Mouse (Mus musculus): ENCODE data around the gene Akr1c6. TPM values are rescaled to one million over a fixed set of nuclear protein-coding genes. Genes with fewer than 3 reads are reported as not detected.
"Not testable (repeated sequence)": the region's sequence is repeated elsewhere in the genome, so short reads cannot be mapped to it uniquely, and the experiment has no call there.

The Akr1c6 gene
- not detected in 2 replicates for polyA plus RNA-seq (2015; fragmentation: Nextera tagmentation; extraction: Ambion mirVana)

GRCm38 (mm10) chr13:4434006-4434405, at the start of gene Akr1c6:
Gene Akr1c6 (plus strand): TSS chr13:4434306.
- H3K27ac ChIP-seq, result no peak within 1 kb of the TSS

GRCm38 (mm10) chr13:4384918-4385317, 49.2 kb upstream of the Akr1c6 start:
- 79% methylated on average over 1 of the region's 1 CpGs for WGBS

More at GRCm38 (mm10) chr13:4434006-4434405, at the start of gene Akr1c6:
- Histone ChIP-seq H3K4me2 (no peak within 1 kb of the TSS), H3K4me3 (no peak within 1 kb of the TSS), H3K36me3 (no peaks in the 10 kb centered on the region), H3K27me3 (no peaks in the 10 kb centered on the region), H3K4me1 (no peaks in the 10 kb centered on the region), H3K9me3 (no peaks in the 10 kb centered on the region), H3K9ac (no peak within 1 kb of the TSS)
- ATAC-seq (ENCODE audit: insufficient number of reproducible peaks, insufficient read depth, low FRiP score, low TSS enrichment, low read depth), result no peak

GRCm38 (mm10) chr13:4385541-4385940, 48.6 kb upstream of the Akr1c6 start:
- Histone ChIP-seq H3K9me3 (no peaks in the 10 kb centered on the region), H3K27me3 (no peaks in the 10 kb centered on the region), H3K4me3 (no peak overlapping the region), H3K4me2 (no peak overlapping the region), H3K4me1 (no peaks in the 10 kb centered on the region), H3K36me3 (no peaks in the 10 kb centered on the region), H3K9ac (no peak overlapping the region), H3K27ac (no peak overlapping the region)
- no peak for ATAC-seq (ENCODE audit: insufficient number of reproducible peaks, insufficient read depth, low FRiP score, low TSS enrichment, low read depth)

More at GRCm38 (mm10) chr13:4384918-4385317, 49.2 kb upstream of the Akr1c6 start:
- H3K4me2 ChIP-seq, result no peak overlapping the region
- no peaks in the 10 kb centered on the region for H3K4me1 ChIP-seq
- H3K36me3 ChIP-seq, result no peaks in the 10 kb centered on the region
- no peaks in the 10 kb centered on the region for H3K27me3 ChIP-seq
- no peak overlapping the region for H3K27ac ChIP-seq
- H3K4me3 ChIP-seq, result no peak overlapping the region
- no peaks in the 10 kb centered on the region for H3K9me3 ChIP-seq
- no peak for ATAC-seq (ENCODE audit: insufficient number of reproducible peaks, insufficient read depth, low FRiP score, low TSS enrichment, low read depth)
- H3K9ac ChIP-seq, result no peak overlapping the region

GRCm38 (mm10) chr13:4388762-4389446, 45.2 kb upstream of the Akr1c6 start:
- no peak overlapping the region for H3K9ac ChIP-seq
- no peak overlapping the region for H3K4me3 ChIP-seq
- WGBS, result 82% methylated on average over 2 of the region's 2 CpGs
- no peaks in the 10 kb centered on the region for H3K27me3 ChIP-seq
- no peaks in the 10 kb centered on the region for H3K36me3 ChIP-seq
- ATAC-seq (ENCODE audit: insufficient number of reproducible peaks, insufficient read depth, low FRiP score, low TSS enrichment, low read depth), result no peak
- H3K4me1 ChIP-seq, result no peaks in the 10 kb centered on the region
- H3K9me3 ChIP-seq, result no peaks in the 10 kb centered on the region
- H3K4me2 ChIP-seq, result no peak overlapping the region
- H3K27ac ChIP-seq, result no peak overlapping the region

- not testable (repeated sequence) for ATAC-seq (ENCODE audit: insufficient number of reproducible peaks, insufficient read depth, low FRiP score, low TSS enrichment, low read depth); H3K27me3 ChIP-seq; H3K4me1 ChIP-seq; H3K4me2 ChIP-seq; H3K27ac ChIP-seq; H3K9ac ChIP-seq; H3K9me3 ChIP-seq; H3K36me3 ChIP-seq; H3K4me3 ChIP-seq
- 67% methylated on average over 1 of the region's 1 CpGs for WGBS
These were observed 33.7 kb upstream of the Akr1c6 start for GRCm38 (mm10) chr13:4400360-4400759.

GRCm38 (mm10) chr13:4400831-4401230, 33.3 kb upstream of the Akr1c6 start:
- WGBS, result 92% methylated on average over 2 of the region's 2 CpGs
- Histone ChIP-seq H3K9me3 (no peaks in the 10 kb centered on the region), H3K36me3 (no peaks in the 10 kb centered on the region), H3K9ac (no peak overlapping the region), H3K4me1 (no peaks in the 10 kb centered on the region), H3K27me3 (no peaks in the 10 kb centered on the region), H3K4me3 (no peak overlapping the region), H3K4me2 (no peak overlapping the region), H3K27ac (no peak overlapping the region)
- ATAC-seq (ENCODE audit: insufficient number of reproducible peaks, insufficient read depth, low FRiP score, low TSS enrichment, low read depth), result no peak

- no peak for ATAC-seq (ENCODE audit: insufficient number of reproducible peaks, insufficient read depth, low FRiP score, low TSS enrichment, low read depth)
- no peaks in the 10 kb centered on the region for H3K27me3 ChIP-seq
- H3K27ac ChIP-seq, result no peak overlapping the region
- no peak overlapping the region for H3K9ac ChIP-seq
- no peak overlapping the region for H3K4me2 ChIP-seq
- no peaks in the 10 kb centered on the region for H3K36me3 ChIP-seq
- no peaks in the 10 kb centered on the region for H3K4me1 ChIP-seq
- no peak overlapping the region for H3K4me3 ChIP-seq
- no peaks in the 10 kb centered on the region for H3K9me3 ChIP-seq
These were observed 31.9 kb upstream of the Akr1c6 start for GRCm38 (mm10) chr13:4402221-4402620.

GRCm38 (mm10) chr13:4404726-4405125, 29.4 kb upstream of the Akr1c6 start:
- H3K27me3 ChIP-seq, result no peaks in the 10 kb centered on the region
- no peak overlapping the region for H3K9ac ChIP-seq
- H3K9me3 ChIP-seq, result no peaks in the 10 kb centered on the region
- H3K36me3 ChIP-seq, result no peaks in the 10 kb centered on the region
- no peak overlapping the region for H3K4me2 ChIP-seq
- no peak overlapping the region for H3K27ac ChIP-seq
- H3K4me1 ChIP-seq, result no peaks in the 10 kb centered on the region
- H3K4me3 ChIP-seq, result no peak overlapping the region
- ATAC-seq (ENCODE audit: insufficient number of reproducible peaks, insufficient read depth, low FRiP score, low TSS enrichment, low read depth), result no peak

- no peaks in the 10 kb centered on the region for H3K36me3 ChIP-seq
- no peaks in the 10 kb centered on the region for H3K4me1 ChIP-seq
- 77% methylated on average over 1 of the region's 1 CpGs for WGBS
- no peak overlapping the region for H3K9ac ChIP-seq
- no peaks in the 10 kb centered on the region for H3K27me3 ChIP-seq
- H3K4me2 ChIP-seq, result no peak overlapping the region
- no peaks in the 10 kb centered on the region for H3K9me3 ChIP-seq
- ATAC-seq (ENCODE audit: insufficient number of reproducible peaks, insufficient read depth, low FRiP score, low TSS enrichment, low read depth), result no peak
- no peak overlapping the region for H3K4me3 ChIP-seq
- H3K27ac ChIP-seq, result no peak overlapping the region
These were observed 27.3 kb upstream of the Akr1c6 start for GRCm38 (mm10) chr13:4406771-4407170.

- no peaks in the 10 kb centered on the region for H3K36me3 ChIP-seq
- no peak overlapping the region for H3K4me2 ChIP-seq
- H3K9ac ChIP-seq, result no peak overlapping the region
- no peak for ATAC-seq (ENCODE audit: insufficient number of reproducible peaks, insufficient read depth, low FRiP score, low TSS enrichment, low read depth)
- no peaks in the 10 kb centered on the region for H3K4me1 ChIP-seq
- no peak overlapping the region for H3K4me3 ChIP-seq
- H3K27me3 ChIP-seq, result no peaks in the 10 kb centered on the region
- H3K9me3 ChIP-seq, result no peaks in the 10 kb centered on the region
- H3K27ac ChIP-seq, result no peak overlapping the region
- WGBS, result 81% methylated on average over 2 of the region's 2 CpGs
These were observed 5.5 kb upstream of the Akr1c6 start for GRCm38 (mm10) chr13:4428558-4428957.

GRCm38 (mm10) chr13:4429034-4429433, 5.1 kb upstream of the Akr1c6 start:
- Histone ChIP-seq H3K27me3 (no peaks in the 10 kb centered on the region), H3K4me3 (no peak overlapping the region), H3K36me3 (no peaks in the 10 kb centered on the region), H3K4me2 (no peak overlapping the region), H3K4me1 (no peaks in the 10 kb centered on the region), H3K9me3 (no peaks in the 10 kb centered on the region), H3K9ac (no peak overlapping the region), H3K27ac (no peak overlapping the region)
- WGBS, result 59% methylated on average over 2 of the region's 2 CpGs
- ATAC-seq (ENCODE audit: insufficient number of reproducible peaks, insufficient read depth, low FRiP score, low TSS enrichment, low read depth), result no peak

- Histone ChIP-seq H3K27ac (no peak overlapping the region), H3K36me3 (no peaks in the 10 kb centered on the region), H3K4me3 (no peak overlapping the region), H3K9ac (no peak overlapping the region), H3K27me3 (no peaks in the 10 kb centered on the region), H3K9me3 (no peaks in the 10 kb centered on the region), H3K4me2 (no peak overlapping the region), H3K4me1 (no peaks in the 10 kb centered on the region)
- no peak for ATAC-seq (ENCODE audit: insufficient number of reproducible peaks, insufficient read depth, low FRiP score, low TSS enrichment, low read depth)
- WGBS, result 73% methylated on average over 1 of the region's 1 CpGs
These were observed 3.0 kb upstream of the Akr1c6 start for GRCm38 (mm10) chr13:4431129-4431528.

Measured in embryonic facial prominence, embryonic 13.5 days (tissue).